Mouse (Mus musculus): ENCODE results near the gene Gp9. TPM values are rescaled to one million over a fixed set of nuclear protein-coding genes. Genes with fewer than 3 reads are reported as not detected.

The Gp9 gene
- 0.52 and 0.60 TPM in 2 replicates for total RNA-seq (2021)
- long read RNA-seq, experiment 1: 0 reads
- long read RNA-seq, experiment 2, partial matches to known transcripts: 0 of 1 reads
- long read RNA-seq, experiment 2, other reads (novel, unspliced or antisense): 0 of 1 reads

- DNase-seq: no peak
Measured at GRCm38 (mm10) chr6:87777842-87778241, at the start of gene Gp9. Gp9 (plus strand) TSS chr6:87778072.

GRCm38 (mm10) chr6:87728102-87728501 is 49.8 kb upstream of the Gp9 start:
- DNase-seq: no peak

GRCm38 (mm10) chr6:87730141-87730540 is 47.7 kb upstream of the Gp9 start:
- DNase-seq: no peak

- DNase-seq: peak; percentile 44
Measured at GRCm38 (mm10) chr6:87730591-87731462, 47.0 kb upstream of the Gp9 start, which contains the start of gene Efcc1. Efcc1 (plus strand) TSS chr6:87730869.

GRCm38 (mm10) chr6:87731463-87732095 is 46.3 kb upstream of the Gp9 start:
- no peak for DNase-seq

GRCm38 (mm10) chr6:87732151-87733011 is 45.5 kb upstream of the Gp9 start:
- no peak for DNase-seq

- DNase-seq: peak; percentile 38
Measured at GRCm38 (mm10) chr6:87733131-87733930, 44.5 kb upstream of the Gp9 start.

- DNase-seq: no peak
Measured at GRCm38 (mm10) chr6:87734136-87734535, 43.7 kb upstream of the Gp9 start.

GRCm38 (mm10) chr6:87736923-87737322 is 40.9 kb upstream of the Gp9 start:
- no peak for DNase-seq

GRCm38 (mm10) chr6:87737921-87738626 is 39.8 kb upstream of the Gp9 start:
- peak; percentile 27 for DNase-seq

GRCm38 (mm10) chr6:87739898-87740297 is 38.0 kb upstream of the Gp9 start:
- no peak for DNase-seq

- no peak for DNase-seq
Measured at GRCm38 (mm10) chr6:87740496-87740895, 37.4 kb upstream of the Gp9 start.

GRCm38 (mm10) chr6:87741978-87742377 is 35.9 kb upstream of the Gp9 start:
- DNase-seq: no peak

- peak; percentile 42 for DNase-seq
Measured at GRCm38 (mm10) chr6:87742804-87743203, 35.1 kb upstream of the Gp9 start.

GRCm38 (mm10) chr6:87743281-87743680 is 34.6 kb upstream of the Gp9 start:
- no peak for DNase-seq

- DNase-seq: no peak
Measured at GRCm38 (mm10) chr6:87744632-87745031, 33.2 kb upstream of the Gp9 start.

- DNase-seq: peak; percentile 60
Measured at GRCm38 (mm10) chr6:87745301-87745700, 32.6 kb upstream of the Gp9 start.

GRCm38 (mm10) chr6:87746059-87746458 is 31.8 kb upstream of the Gp9 start:
- no peak for DNase-seq

GRCm38 (mm10) chr6:87746849-87747248 is 31.0 kb upstream of the Gp9 start:
- no peak for DNase-seq

- DNase-seq: no peak
Measured at GRCm38 (mm10) chr6:87748078-87748477, 29.8 kb upstream of the Gp9 start.

- DNase-seq: no peak
Measured at GRCm38 (mm10) chr6:87748531-87748930, 29.3 kb upstream of the Gp9 start.

Data from adrenal gland, postnatal 14 days (tissue).